Mouse (Mus musculus) C2C12 (cell line): Measurements from ENCODE around the gene Dab2.

ENCODE experiments used
- CEBPB ChIP-seq: IDR thresholded peaks from one replicate; pipeline ENCODE4 v1.6.1; 2011; ENCODE audit warnings: low read depth, mild to moderate bottlenecking, control low read depth, moderate library complexity
- CTCF ChIP-seq: IDR thresholded peaks from one replicate; pipeline ENCODE4 v1.5.1; 2011; ENCODE audit not compliant: control insufficient read depth, insufficient read depth, insufficient read length
- FOSL1 ChIP-seq: IDR thresholded peaks from one replicate; pipeline ENCODE4 v1.8.0; 2011; ENCODE audit warnings: mild to moderate bottlenecking, low read length; ENCODE audit not compliant: poor library complexity, insufficient read depth, severe bottlenecking
- MAX ChIP-seq: IDR thresholded peaks from one replicate; pipeline ENCODE4 v1.6.1; 2011; ENCODE audit warnings: mild to moderate bottlenecking, control low read depth
- MYOD1 ChIP-seq: IDR thresholded peaks from one replicate; pipeline ENCODE4 v1.6.1; 2011; ENCODE audit warnings: low read depth; ENCODE audit not compliant: control insufficient read depth, insufficient read length
- MYOG ChIP-seq: IDR thresholded peaks from one replicate; pipeline ENCODE4 v1.6.1; 2011; ENCODE audit not compliant: control insufficient read depth, insufficient read length; ENCODE audit errors: extremely low read depth

DNA sequence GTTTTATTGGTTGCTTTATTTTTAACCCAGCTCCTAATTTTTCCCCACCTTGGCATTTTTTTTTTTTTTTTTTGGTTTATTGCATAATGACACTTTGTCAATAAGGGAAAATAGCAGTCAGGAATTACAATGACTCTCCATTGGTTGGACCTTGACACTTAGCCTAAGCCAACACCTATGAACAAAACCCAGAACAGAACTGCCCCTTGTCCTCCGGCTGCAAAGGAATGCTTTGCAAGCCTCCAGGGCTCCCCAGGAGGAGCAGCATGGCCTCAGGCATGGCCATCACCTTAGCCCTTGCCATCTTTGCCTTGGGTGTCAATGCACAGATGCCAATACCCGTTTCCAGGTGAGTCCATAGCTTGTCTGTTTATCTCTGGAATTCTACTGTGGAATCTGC, 145.5 kb downstream of the Dab2 start, which contains the start of gene C9:
- TF ChIP-seq CTCF (no peak), CEBPB (no peak), MYOG (no peak), MAX (no peak), MYOD1 (no peak), FOSL1 (no peak)
